Mouse (Mus musculus) CH12F3 (cell line): ENCODE measurements around the gene Spg21.

ENCODE experiments used
- in situ Hi-C: fragments of 300-500 bp; cut with MboI; formaldehyde crosslinking; loops from 2 replicates; pipeline ENCODE4 v1.14.3; 2020; ENCODE audit warnings: low sequenced_read_pairs

Spg21 gene

GRCm38 (mm10) chr9:65467686-65468085 lies 6.9 kb downstream of the Spg21 start:
- in situ Hi-C loops, result no loop called here

- in situ Hi-C loops, result no loop called here
Measured at GRCm38 (mm10) chr9:65472769-65473168, 12.0 kb downstream of the Spg21 start.

GRCm38 (mm10) chr9:65479158-65479557 lies 18.4 kb downstream of the Spg21 start:
- in situ Hi-C loops, result no loop called here

GRCm38 (mm10) chr9:65480071-65480470 lies 19.3 kb downstream of the Spg21 start:
- in situ Hi-C loops, result no loop called here

GRCm38 (mm10) chr9:65491476-65491875 lies 30.7 kb downstream of the Spg21 start:
- in situ Hi-C loops, result no loop called here

- in situ Hi-C loops, result no loop called here
Measured at GRCm38 (mm10) chr9:65492351-65492750, 31.6 kb downstream of the Spg21 start.

DNA sequence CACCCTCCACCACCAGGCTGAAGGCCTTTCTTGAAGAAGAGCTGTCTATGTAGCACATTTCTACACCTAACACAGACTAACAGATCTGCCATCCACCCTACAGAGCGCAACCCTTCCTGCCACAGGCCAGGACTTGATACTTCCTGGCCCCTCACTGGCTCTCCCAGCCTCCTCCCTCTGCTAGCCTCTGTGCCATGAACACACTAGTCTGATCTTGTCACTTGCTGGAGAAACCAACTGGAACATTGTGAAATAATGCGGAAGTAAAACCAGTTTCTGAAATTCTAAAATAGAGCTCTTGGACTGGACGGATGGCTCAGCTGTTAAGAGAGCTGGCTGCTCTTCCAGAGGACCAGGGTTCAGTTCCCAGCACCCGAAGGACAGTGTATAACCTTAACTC lies 32.1 kb downstream of the Spg21 start:
- in situ Hi-C loops, result no loop called here

DNA sequence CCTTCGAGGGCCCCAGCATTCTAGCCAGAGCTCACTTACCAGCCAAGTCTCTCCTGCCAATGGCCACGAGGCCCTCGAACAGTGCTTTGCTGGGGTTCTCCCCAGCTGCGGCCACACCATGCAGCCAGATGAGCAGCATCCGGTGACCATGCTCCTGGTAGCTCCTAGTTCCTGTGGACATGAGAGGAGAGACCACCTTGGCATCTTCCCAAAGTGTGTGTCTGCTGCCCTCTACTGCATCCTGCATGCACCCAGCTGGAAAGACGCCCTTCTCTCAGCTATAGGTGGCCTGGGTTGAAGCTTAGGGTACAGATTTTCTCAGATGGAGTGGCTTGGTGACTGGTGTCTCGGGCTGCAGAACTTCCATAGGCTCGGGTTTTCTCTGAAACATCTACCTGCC lies 41.4 kb downstream of the Spg21 start:
- in situ Hi-C loops, result no loop called here

GRCm38 (mm10) chr9:65502721-65503505 lies 42.2 kb downstream of the Spg21 start:
- in situ Hi-C loops, result no loop called here

- in situ Hi-C loops, result no loop called here
Measured at GRCm38 (mm10) chr9:65508449-65508848, 47.7 kb downstream of the Spg21 start.

DNA sequence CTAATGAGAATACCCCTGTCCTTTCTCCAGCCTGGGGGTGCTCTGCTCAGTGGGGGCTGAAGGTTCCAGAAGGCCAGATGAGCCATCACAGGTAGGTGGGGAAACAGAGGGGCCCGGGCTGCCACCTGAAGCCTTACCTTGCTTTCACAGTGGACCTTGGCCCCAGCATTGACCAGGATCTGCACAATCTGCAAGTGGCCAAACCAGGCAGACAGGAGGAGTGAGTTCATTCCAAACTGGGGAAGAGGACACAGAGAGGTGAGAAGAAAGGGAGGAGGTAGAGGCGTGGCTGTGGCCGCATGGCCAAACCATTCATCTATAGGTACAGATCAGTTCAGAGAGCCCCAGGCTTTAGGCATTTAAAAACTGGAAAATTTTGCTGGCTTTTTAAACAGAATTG lies 51.8 kb downstream of the Spg21 start:
- in situ Hi-C loops, result no loop called here

DNA sequence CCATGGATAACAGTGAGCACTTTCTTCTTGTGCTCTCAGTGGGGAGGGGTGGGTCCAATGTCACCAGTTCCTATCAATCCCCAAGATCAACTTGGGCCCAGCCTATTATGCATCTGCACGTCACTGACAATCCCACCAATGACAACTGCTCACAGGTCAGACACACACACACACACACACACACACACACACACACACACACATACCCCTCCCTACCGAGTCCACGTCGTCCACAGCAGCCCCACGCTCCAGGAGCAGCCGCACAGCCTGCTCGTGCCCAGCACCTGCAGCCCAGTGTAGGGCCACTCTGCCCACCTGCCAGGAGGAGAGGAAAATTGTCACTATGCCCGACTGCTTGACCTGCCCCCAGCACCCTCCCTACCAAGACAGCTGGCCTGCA lies 53.7 kb downstream of the Spg21 start:
- in situ Hi-C loops, result no loop called here

DNA sequence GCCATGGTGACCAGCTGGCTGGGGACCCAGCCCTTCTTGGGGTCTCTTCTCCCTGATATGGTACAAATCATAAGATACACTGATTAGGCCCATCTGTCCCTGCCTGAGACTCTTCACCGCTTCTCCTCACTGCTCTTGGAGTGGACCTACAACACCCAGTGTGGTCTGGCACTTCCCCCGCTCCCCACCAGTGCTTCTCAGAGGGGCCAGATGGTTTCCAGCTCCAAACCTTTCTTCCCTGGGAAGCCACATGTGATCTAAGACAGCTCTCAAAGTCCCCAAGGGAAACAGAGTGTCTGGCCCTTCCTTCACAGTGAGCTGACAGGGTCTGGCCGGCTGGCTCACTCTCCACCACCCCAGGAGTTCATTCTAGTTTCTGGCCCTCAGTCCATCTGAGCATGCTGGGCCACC lies 54.1 kb downstream of the Spg21 start:
- in situ Hi-C loops, result no loop called here

GRCm38 (mm10) chr9:65519807-65520504 lies 59.2 kb downstream of the Spg21 start, which contains the start of gene Ankdd1a:
Gene Ankdd1a, minus strand, starts transcription at chr9:65520193.
- in situ Hi-C loops, result loop anchor here (5.0 kb wide), 1 partner anchor 57 kb away; no protein-coding TSS in a partner anchor

DNA sequence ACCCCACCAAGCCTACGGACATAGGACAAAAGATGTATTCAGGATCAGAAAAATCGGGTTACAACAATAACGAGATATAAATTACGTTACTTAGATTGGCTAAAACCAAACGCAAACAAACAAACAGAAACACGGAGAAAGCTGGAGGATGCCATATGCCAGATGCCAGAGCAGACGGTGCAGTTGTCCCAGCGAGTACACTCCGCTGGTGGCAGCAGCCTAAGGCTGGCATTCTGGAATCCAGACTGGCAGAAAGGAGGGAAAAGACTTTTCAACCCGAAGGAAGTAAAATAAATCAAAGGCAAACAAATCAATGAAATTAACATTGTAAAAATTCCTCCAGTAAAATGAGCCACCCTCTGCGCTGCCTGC lies 59.7 kb downstream of the Spg21 start:
- in situ Hi-C loops, result loop anchor here (5.0 kb wide), 1 partner anchor 57 kb away; no protein-coding TSS in a partner anchor

DNA sequence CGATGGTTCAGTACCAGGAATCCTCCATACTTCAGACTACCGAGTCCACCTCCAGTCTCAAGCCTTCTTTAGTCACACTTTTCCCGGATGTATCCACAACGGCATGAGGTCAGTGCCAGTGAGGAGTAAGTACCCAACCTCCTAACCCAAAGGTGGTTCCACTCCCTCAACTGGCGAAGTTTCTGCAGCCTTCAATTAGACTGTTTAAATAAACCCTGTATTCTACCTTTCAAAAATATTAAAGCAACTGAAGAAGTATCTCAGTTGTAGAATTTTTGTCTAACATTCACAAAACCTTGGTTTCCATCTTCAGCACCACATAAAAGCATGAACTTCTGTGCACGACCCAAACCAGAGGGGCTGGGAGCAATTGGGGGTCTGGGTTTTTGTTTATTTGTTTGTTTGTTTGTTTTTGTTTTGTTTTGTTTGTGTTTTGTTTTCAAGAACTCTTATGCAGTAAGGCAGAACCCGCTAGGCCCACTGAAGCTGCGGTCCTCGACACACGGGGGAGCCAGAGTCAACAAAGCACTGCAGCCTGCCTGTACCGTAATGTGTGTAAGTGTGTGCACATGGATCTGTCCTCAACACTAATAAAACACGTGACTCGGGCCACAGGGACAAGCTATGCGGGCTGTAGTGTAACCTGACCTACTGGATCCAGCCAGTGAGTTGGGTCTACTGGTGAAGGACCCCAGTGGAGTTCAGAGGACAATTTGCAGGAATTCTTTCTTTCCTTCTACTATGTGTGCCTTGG lies 63.0 kb downstream of the Spg21 start:
- in situ Hi-C loops, result loop anchor here (5.0 kb wide), 1 partner anchor 54 kb away; no protein-coding TSS in a partner anchor

GRCm38 (mm10) chr9:65525445-65526195 lies 64.9 kb downstream of the Spg21 start:
- in situ Hi-C loops, result no loop called here

- in situ Hi-C loops, result no loop called here
Measured at GRCm38 (mm10) chr9:65528417-65529038, 67.8 kb downstream of the Spg21 start.

GRCm38 (mm10) chr9:65529659-65530058 lies 68.9 kb downstream of the Spg21 start:
- in situ Hi-C loops, result no loop called here

- in situ Hi-C loops, result no loop called here
Measured at GRCm38 (mm10) chr9:65531283-65531682, 70.5 kb downstream of the Spg21 start.
